Mouse (Mus musculus) kidney, adult 2 months (tissue): Measurements from ENCODE around the gene 4931406P16Rik.

Experiments used
- CTCF ChIP-seq: fragments of 200-500 bp; conservative IDR thresholded peaks from 2 replicates; pipeline ENCODE4 v1.5.1; 2011; ENCODE audit warnings: low read depth, mild to moderate bottlenecking, control low read depth, low read length, moderate library complexity, mixed read lengths; ENCODE audit not compliant: insufficient read depth, insufficient read length
- POLR2A ChIP-seq: fragments of 200-500 bp; IDR thresholded peaks from one replicate; pipeline ENCODE4 v1.6.1; 2011; ENCODE audit warnings: low read depth, low read length, control low read depth

- TF ChIP-seq CTCF: no peak
- TF ChIP-seq POLR2A: no peak
These were observed 7.9 kb downstream of the 4931406P16Rik start for GRCm38 (mm10) chr7:34305454-34305853.
